Mouse (Mus musculus) lung, embryonic 16.5 days (tissue): ENCODE data around the gene Vmn1r72. TPM values are rescaled to one million over a fixed set of nuclear protein-coding genes. Genes with fewer than 3 reads are reported as not detected.
"Not testable (repeated sequence)": the region's sequence is repeated elsewhere in the genome, so short reads cannot be mapped to it uniquely, and the experiment has no call there.

Experiments used
- ATAC-seq: fragments of 200-750 bp; cut with Nextera tagmentation; 2 replicates; pipeline ENCODE4 v1.8.0; 2017; ENCODE audit warnings: low read depth, mild to moderate bottlenecking, moderate library complexity
- H3K27ac ChIP-seq: fragments of 300-500 bp; sonication (generic); 2 replicates; pipeline ENCODE4 v1.5.1; 2014; ENCODE audit warnings: mild to moderate bottlenecking, control low read depth, low read length
- H3K27me3 ChIP-seq: fragments of 300-500 bp; sonication (generic); 2 replicates; pipeline ENCODE4 v1.6.1; 2014; ENCODE audit warnings: low read depth, low read length, mixed read lengths; ENCODE audit not compliant: control insufficient read depth, insufficient read depth
- H3K36me3 ChIP-seq: fragments of 300-500 bp; sonication (generic); 2 replicates; pipeline ENCODE4 v1.6.1; 2014; ENCODE audit warnings: low read length; ENCODE audit not compliant: control insufficient read depth, insufficient read depth
- H3K4me1 ChIP-seq: fragments of 300-500 bp; sonication (generic); replicated peaks from 2 replicates; pipeline ENCODE4 v1.6.1; 2014; ENCODE audit warnings: low read length, mixed read lengths; ENCODE audit not compliant: control insufficient read depth, insufficient read depth
- H3K4me2 ChIP-seq: fragments of 300-500 bp; sonication (generic); 2 replicates; pipeline ENCODE4 v1.6.1; 2014; ENCODE audit warnings: low read depth, low read length, control low read depth
- H3K4me3 ChIP-seq: fragments of 300-500 bp; sonication (generic); 2 replicates; pipeline ENCODE4 v1.5.1; 2014; ENCODE audit warnings: mild to moderate bottlenecking, low read length, control low read depth
- H3K9ac ChIP-seq: fragments of 300-500 bp; sonication (generic); 2 replicates; pipeline ENCODE4 v1.6.1; 2014; ENCODE audit warnings: low read length, control low read depth
- H3K9me3 ChIP-seq: fragments of 300-500 bp; sonication (generic); 2 replicates; pipeline ENCODE4 v1.6.1; 2016; ENCODE audit warnings: low read length; ENCODE audit not compliant: control insufficient read depth
- WGBS: fragments of 180-500 bp; shearing (Covaris S2); extraction: QIAGEN DNeasy Blood & Tissue Kit; methylation state at CpG from one replicate; pipeline ENCODE4 v1.1.7; 2014; 5-methylcytosine and 5-hydroxymethylcytosine counted together
- polyA plus RNA-seq: library from polyadenylated mRNA; unstranded; fragments of >200 nt; fragmentation: Nextera tagmentation; extraction: Ambion mirVana; gene quantifications from 2 replicates; pipeline ENCODE4 v1.2.1, GENCODE M21; 2015

Vmn1r72 gene
- not detected in 2 replicates for polyA plus RNA-seq

DNA sequence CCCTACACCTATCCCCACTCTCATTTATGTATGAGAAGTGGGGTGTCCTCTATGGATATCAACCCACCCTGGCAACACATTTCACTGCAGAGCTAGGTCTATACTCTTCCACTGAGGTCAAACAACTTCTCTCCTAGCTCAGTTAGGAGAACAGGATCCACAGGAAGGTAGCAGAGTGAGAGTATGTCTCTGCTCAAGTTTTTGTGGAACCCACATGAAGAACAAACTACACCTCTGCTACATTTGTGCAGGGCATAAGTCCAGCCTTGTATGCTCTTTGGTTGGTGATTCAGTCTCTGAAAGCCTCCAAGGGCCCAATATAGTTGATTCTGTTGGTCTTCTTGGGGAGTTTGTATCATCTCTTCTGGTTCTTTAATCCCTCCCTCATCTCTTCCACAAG lies at the start of gene Vmn1r72:
Gene Vmn1r72 (minus strand): TSS at position 101 of the 400 bp plus-strand sequence.
- not testable (repeated sequence) for H3K27me3 ChIP-seq, H3K27ac ChIP-seq, H3K9ac ChIP-seq, H3K9me3 ChIP-seq, H3K36me3 ChIP-seq, H3K4me3 ChIP-seq, H3K4me2 ChIP-seq, ATAC-seq, H3K4me1 ChIP-seq

DNA sequence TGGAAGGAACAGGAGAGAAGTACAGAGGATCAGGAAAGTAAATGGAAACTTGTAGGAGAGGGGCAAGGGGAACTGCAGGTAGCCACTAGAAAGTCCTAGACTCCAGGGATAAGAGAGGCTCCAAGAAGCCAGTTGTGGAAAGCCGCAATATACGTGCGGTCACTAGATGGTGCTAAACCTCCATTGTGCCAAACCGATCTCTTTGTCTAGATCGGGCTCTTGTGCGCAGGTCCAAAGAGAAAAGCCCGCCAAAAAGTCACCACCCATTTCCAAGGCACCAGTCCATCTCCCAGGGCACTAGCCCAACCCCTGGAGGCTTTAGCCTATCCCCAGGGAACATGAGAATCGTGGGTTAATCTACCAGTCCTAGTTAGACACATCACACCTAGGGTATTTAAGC lies 62.9 kb downstream of the Vmn1r72 start:
- H3K27me3 ChIP-seq, H3K36me3 ChIP-seq, H3K9ac ChIP-seq, H3K9me3 ChIP-seq, H3K27ac ChIP-seq, H3K4me3 ChIP-seq, H3K4me1 ChIP-seq, ATAC-seq, H3K4me2 ChIP-seq: not testable (repeated sequence)
- WGBS: 8% methylated on average over 8 of the region's 8 CpGs

Other genes with a start within 250 kb of the Vmn1r72 start
- gene Zscan4-ps2, start 165.8 kb downstream of the Vmn1r72 start, polyA plus RNA-seq: not detected in 2 replicates
- not detected in 2 replicates for gene Zscan4-ps3, start 70.8 kb downstream of the Vmn1r72 start, polyA plus RNA-seq
- not detected in 2 replicates for gene Vmn1r73, start 50.1 kb upstream of the Vmn1r72 start, polyA plus RNA-seq
- not detected in 2 replicates for gene Vmn1r74, start 153.8 kb upstream of the Vmn1r72 start, polyA plus RNA-seq
- gene Vmn1r75, start 194.5 kb upstream of the Vmn1r72 start, polyA plus RNA-seq: not detected in 2 replicates